Mouse (Mus musculus) megakaryocyte, embryonic 14.5 days (primary cell): ENCODE data around the gene Metap1.

Source experiments
- FLI1 ChIP-seq: IDR thresholded peaks from 2 replicates; pipeline ENCODE4 v1.6.1; 2012; ENCODE audit warnings: low read length, inconsistent platforms, mixed read lengths
- GATA1 ChIP-seq: IDR thresholded peaks from 3 replicates; pipeline ENCODE4 v1.6.1; 2012; ENCODE audit warnings: mixed read lengths, low read length, inconsistent platforms, borderline replicate concordance

GRCm38 (mm10) chr3:138531479-138532181, 42.3 kb upstream of the Metap1 start:
- TF ChIP-seq GATA1 (no peak), FLI1 (no peak)
